Mouse (Mus musculus) stomach, embryonic 14.5 days (tissue): Measurements from ENCODE around the gene Jmjd8. TPM values are rescaled to one million over a fixed set of nuclear protein-coding genes. Genes with fewer than 3 reads are reported as not detected.
"Not testable (repeated sequence)": the region's sequence is repeated elsewhere in the genome, so short reads cannot be mapped to it uniquely, and the experiment has no call there.

Source experiments
- ATAC-seq: fragments of 200-750 bp; cut with Nextera tagmentation; 2 replicates; pipeline ENCODE4 v1.8.0; 2017; ENCODE audit warnings: low read depth, moderate TSS enrichment; ENCODE audit not compliant: insufficient number of reproducible peaks, insufficient read depth, low FRiP score
- H3K27ac ChIP-seq: fragments of 300-500 bp; sonication (generic); 2 replicates; pipeline ENCODE4 v1.5.1; 2014; ENCODE audit warnings: mild to moderate bottlenecking, low read length, moderate library complexity, mixed read lengths
- H3K27me3 ChIP-seq: fragments of 300-500 bp; sonication (generic); 2 replicates; pipeline ENCODE4 v1.6.1; 2014; ENCODE audit warnings: low read length, control low read depth, mixed read lengths; ENCODE audit not compliant: control insufficient read depth, insufficient read depth
- H3K36me3 ChIP-seq: fragments of 300-500 bp; sonication (generic); 2 replicates; pipeline ENCODE4 v1.6.1; 2014; ENCODE audit warnings: mild to moderate bottlenecking, control low read depth, low read length, moderate library complexity, mixed read lengths; ENCODE audit not compliant: control insufficient read depth, insufficient read depth
- H3K4me1 ChIP-seq: fragments of 300-500 bp; sonication (generic); 2 replicates; pipeline ENCODE4 v1.6.1; 2014; ENCODE audit warnings: low read length, control low read depth, mixed read lengths; ENCODE audit not compliant: control insufficient read depth, insufficient read depth
- H3K4me2 ChIP-seq: fragments of 300-500 bp; sonication (generic); replicated peaks from 2 replicates; pipeline ENCODE4 v1.6.1; 2014; ENCODE audit warnings: low read depth, low read length, control low read depth
- H3K4me3 ChIP-seq: fragments of 300-500 bp; sonication (generic); 2 replicates; pipeline ENCODE4 v1.5.1; 2014; ENCODE audit warnings: low read depth, low read length, control low read depth
- H3K9ac ChIP-seq: fragments of 300-500 bp; sonication (generic); replicated peaks from 2 replicates; pipeline ENCODE4 v1.6.1; 2014; ENCODE audit warnings: low read depth, mild to moderate bottlenecking, control low read depth, low read length, moderate library complexity, mixed read lengths
- H3K9me3 ChIP-seq: fragments of 300-500 bp; sonication (generic); 2 replicates; pipeline ENCODE4 v1.6.1; 2016; ENCODE audit warnings: low read depth, low read length, control low read depth; ENCODE audit not compliant: control insufficient read depth
- WGBS: fragments of 180-500 bp; shearing (Covaris S2); extraction: QIAGEN DNeasy Blood & Tissue Kit; methylation state at CpG from one replicate; pipeline ENCODE4 v1.1.7; 2014; 5-methylcytosine and 5-hydroxymethylcytosine counted together
- polyA plus RNA-seq: library from polyadenylated mRNA; unstranded; fragments of >200 nt; fragmentation: Nextera tagmentation; extraction: Ambion mirVana; gene quantifications from 2 replicates; pipeline ENCODE4 v1.2.1, GENCODE M21; 2014

Jmjd8 gene
- polyA plus RNA-seq, 1 experiment from 2014 or later = 41.9 TPM

- WGBS = 7% methylated on average over 6 of the region's 6 CpGs
- no peak overlapping the region for H3K4me2 ChIP-seq
- H3K4me3 ChIP-seq = no peak overlapping the region
- no peak overlapping the region for H3K27ac ChIP-seq
- no peaks in the 10 kb centered on the region for H3K36me3 ChIP-seq
- no peaks in the 10 kb centered on the region for H3K9me3 ChIP-seq
- peaks cover 6% of the 10 kb centered on the region; the same call in 1 of the 2 replicates for H3K4me1 ChIP-seq
- ATAC-seq = no peak
- no peaks in the 10 kb centered on the region for H3K27me3 ChIP-seq
- H3K9ac ChIP-seq = no peak overlapping the region
These were observed 27.6 kb upstream of the Jmjd8 start for GRCm38 (mm10) chr17:25801029-25801428.

DNA sequence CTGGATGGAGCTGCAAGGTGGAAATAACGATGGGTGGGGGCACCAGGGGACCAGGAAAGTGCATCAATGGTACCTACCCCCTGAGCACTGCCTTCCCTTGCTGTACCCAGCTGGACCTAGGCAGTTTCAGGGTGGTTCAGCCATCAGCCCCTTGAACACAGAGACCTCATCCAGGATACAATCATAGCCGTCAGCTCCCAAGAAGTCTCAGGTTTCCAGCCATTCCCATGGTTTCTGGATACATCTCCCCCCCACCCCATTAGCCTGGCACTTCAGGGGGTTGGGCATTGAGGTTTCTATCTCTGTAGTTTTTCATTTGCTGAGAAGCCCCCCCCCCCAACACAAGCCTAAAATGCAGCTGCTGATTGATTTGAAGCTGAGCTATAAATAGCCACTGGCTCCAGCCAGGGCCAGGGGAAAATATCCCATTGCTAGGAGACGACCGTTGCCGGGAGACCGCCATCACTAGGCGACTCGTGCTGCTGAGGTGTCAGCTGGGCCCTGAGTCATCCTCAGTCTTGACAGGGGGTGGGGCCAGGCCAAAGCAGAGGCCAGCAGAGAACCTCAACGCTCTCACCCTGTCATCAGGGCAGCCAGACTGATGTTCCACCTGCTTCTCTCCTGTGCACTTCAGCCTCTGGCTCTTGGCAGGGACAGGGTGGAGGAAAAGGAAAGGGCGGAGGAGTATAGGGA, 25.7 kb upstream of the Jmjd8 start:
- Histone ChIP-seq H3K9me3 (no peaks in the 10 kb centered on the region), H3K4me3 (no peak overlapping the region), H3K9ac (no peak overlapping the region), H3K36me3 (no peaks in the 10 kb centered on the region), H3K27ac (no peak overlapping the region), H3K27me3 (no peaks in the 10 kb centered on the region; the same call in 1 of the 2 replicates), H3K4me1 (no peaks in the 10 kb centered on the region), H3K4me2 (no peak overlapping the region)
- ATAC-seq = peak; percentile 50; the same call in 1 of the 2 replicates
- WGBS = 10% methylated on average over 10 of the region's 10 CpGs

DNA sequence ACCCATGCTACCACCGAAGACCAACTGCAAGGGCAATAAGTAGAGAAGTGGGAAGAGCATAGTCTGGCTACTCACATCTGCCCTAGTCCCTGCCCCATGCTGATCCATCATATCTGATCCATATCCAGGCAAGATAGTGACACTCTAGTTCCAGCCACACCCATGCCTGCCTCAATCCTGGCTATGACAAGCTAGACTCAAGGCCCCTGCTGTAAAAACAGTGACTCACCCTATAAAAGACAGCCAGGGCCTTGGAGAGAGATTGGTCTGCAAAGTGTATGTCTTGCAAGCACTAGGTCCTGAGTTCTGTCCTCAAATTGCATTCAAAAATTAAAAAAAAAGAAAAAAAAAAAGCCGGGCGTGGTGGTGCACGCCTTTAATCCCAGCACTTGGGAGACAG, 22.2 kb upstream of the Jmjd8 start:
- Histone ChIP-seq H3K36me3 (no peaks in the 10 kb centered on the region), H3K4me3 (no peak overlapping the region), H3K9me3 (no peaks in the 10 kb centered on the region), H3K4me1 (no peaks in the 10 kb centered on the region), H3K9ac (no peak overlapping the region), H3K27me3 (peaks cover 6% of the 10 kb centered on the region; the same call in 1 of the 2 replicates), H3K4me2 (no peak overlapping the region), H3K27ac (no peak overlapping the region)
- ATAC-seq = no peak
- WGBS = 80% methylated on average over 4 of the region's 4 CpGs

GRCm38 (mm10) chr17:25807452-25807851, 21.2 kb upstream of the Jmjd8 start:
- H3K36me3 ChIP-seq, H3K27ac ChIP-seq, H3K4me1 ChIP-seq, ATAC-seq, H3K4me3 ChIP-seq, H3K4me2 ChIP-seq, H3K9ac ChIP-seq, H3K27me3 ChIP-seq, H3K9me3 ChIP-seq: not testable (repeated sequence)
- 48% methylated on average over 2 of the region's 2 CpGs for WGBS

DNA sequence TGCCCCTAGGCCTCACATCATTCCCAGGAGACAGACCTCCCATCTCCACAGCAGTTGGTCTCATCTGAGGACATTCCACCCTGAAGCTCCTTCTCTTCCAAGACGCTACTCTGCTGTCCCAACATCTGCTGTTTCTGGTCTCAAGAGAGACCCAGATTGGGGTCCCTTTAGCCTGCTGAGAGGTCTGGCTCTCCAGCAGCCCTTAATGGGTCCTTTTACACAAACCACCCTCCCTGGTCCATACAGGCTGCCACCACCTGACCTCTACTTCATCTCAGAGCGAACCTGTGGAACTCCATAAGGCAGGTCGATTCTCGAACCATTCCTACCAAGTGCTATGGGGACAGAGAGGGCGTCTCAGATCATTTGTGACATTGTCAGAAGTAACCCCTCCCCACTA, 20.6 kb upstream of the Jmjd8 start:
- no peak overlapping the region for H3K4me2 ChIP-seq
- no peak overlapping the region for H3K9ac ChIP-seq
- WGBS = 39% methylated on average over 5 of the region's 5 CpGs
- H3K9me3 ChIP-seq = no peaks in the 10 kb centered on the region
- peaks cover 6% of the 10 kb centered on the region; the same call in 1 of the 2 replicates for H3K27me3 ChIP-seq
- H3K4me3 ChIP-seq = peak overlapping the region; percentile 70; the same call in 1 of the 2 replicates
- no peak for ATAC-seq
- H3K36me3 ChIP-seq = no peaks in the 10 kb centered on the region
- no peaks in the 10 kb centered on the region for H3K4me1 ChIP-seq
- H3K27ac ChIP-seq = no peak overlapping the region

DNA sequence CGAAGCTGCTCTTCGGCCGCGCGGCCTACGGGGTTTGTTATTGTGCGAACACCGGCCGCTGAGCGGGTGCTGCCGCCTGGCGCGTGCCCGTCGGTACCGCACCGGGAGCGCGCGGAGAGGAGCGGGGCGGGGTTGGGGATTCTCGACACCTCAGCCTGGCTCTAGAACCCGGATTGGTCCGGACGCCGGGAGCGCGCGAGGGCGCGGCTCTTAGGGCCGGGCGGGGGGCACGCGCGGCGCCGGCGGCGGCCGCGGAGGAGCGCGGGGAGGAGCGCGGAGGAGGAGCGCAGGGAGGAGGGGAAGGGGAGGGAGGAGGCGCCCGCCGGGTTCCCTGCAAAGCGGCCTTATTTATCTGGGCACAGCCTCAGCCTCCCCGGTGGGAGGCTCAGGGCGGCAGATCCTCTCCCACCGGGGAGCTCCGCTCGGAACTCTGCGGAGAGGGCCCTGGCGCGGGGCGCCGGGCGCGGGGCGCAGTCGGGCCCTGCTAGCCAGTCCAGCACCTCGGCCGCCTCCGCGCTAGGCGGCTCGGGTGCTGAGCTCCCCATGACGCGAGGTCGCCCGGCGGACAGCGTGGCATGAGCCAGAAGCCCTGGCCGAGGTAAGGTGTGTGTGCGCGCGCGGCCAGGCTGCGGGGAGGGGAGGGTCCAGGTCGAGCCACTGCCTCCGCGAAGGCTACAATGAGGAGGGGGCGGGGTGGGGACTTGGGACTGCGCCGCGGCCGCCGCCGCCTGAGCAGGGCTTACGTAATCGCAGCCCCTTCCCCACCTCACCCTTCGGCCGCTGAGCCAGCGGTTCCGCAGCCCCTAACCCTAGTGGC, 19.7 kb upstream of the Jmjd8 start, which contains the start of gene Fbxl16:
Gene Fbxl16, plus strand, starts transcription at position 297 of the 817 bp plus-strand sequence.
- ATAC-seq = peak; percentile 77
- Histone ChIP-seq H3K36me3 (no peaks in the 10 kb centered on the region), H3K4me3 (peak within 1 kb of the TSS; percentile 70), H3K9ac (peak within 1 kb of the TSS; percentile 25), H3K4me2 (peak within 1 kb of the TSS; percentile 98), H3K9me3 (no peaks in the 10 kb centered on the region), H3K4me1 (no peaks in the 10 kb centered on the region), H3K27me3 (peaks cover 6% of the 10 kb centered on the region; the same call in 1 of the 2 replicates), H3K27ac (peak within 1 kb of the TSS; percentile 66; the same call in 1 of the 2 replicates)
- under 1% methylated on average over 61 of the region's 100 CpGs for WGBS

- Histone ChIP-seq H3K36me3 (no peaks in the 10 kb centered on the region), H3K27ac (no peak overlapping the region; the same call in 1 of the 2 replicates), H3K9ac (peak overlapping the region; percentile 23), H3K4me3 (peak overlapping the region; percentile 70), H3K27me3 (peaks cover 6% of the 10 kb centered on the region; the same call in 1 of the 2 replicates), H3K4me1 (no peaks in the 10 kb centered on the region), H3K4me2 (peak overlapping the region; percentile 98), H3K9me3 (no peaks in the 10 kb centered on the region)
- ATAC-seq = no peak
- WGBS = 8% methylated on average over 25 of the region's 25 CpGs
These were observed 18.9 kb upstream of the Jmjd8 start for GRCm38 (mm10) chr17:25809606-25810340.

DNA sequence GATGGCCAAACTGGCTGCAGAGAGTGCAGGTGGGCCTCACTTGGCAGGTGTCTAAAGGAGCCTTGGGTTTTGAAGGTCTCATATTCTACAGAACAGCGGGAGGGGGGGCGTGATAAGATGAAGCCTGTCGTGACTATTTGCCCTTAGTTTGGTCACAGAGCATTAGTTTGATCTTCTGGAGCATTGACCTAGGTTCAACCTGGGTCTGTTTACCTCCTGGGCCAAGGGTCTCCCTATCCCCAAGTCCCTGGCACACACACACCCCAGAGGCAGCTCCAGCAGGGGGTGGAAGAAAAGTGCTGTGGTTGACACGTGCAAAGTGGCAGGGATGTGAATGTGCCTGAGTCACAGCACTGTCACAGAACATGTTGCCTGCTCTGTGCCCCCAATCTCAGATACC, 17.8 kb upstream of the Jmjd8 start:
- Histone ChIP-seq H3K4me2 (no peak overlapping the region), H3K27me3 (peaks cover 6% of the 10 kb centered on the region; the same call in 1 of the 2 replicates), H3K4me1 (no peaks in the 10 kb centered on the region), H3K4me3 (no peak overlapping the region), H3K9me3 (no peaks in the 10 kb centered on the region), H3K36me3 (no peaks in the 10 kb centered on the region), H3K27ac (no peak overlapping the region), H3K9ac (no peak overlapping the region)
- ATAC-seq = no peak
- WGBS = 62% methylated on average over 4 of the region's 4 CpGs
